Mouse (Mus musculus) midbrain, embryonic 13.5 days (tissue): ENCODE results near the gene Creb3. TPM values are rescaled to one million over a fixed set of nuclear protein-coding genes. Genes with fewer than 3 reads are reported as not detected.

ENCODE experiments used
- ATAC-seq: fragments of 200-750 bp; cut with Nextera tagmentation; 2 replicates; pipeline ENCODE4 v1.8.0; 2017; ENCODE audit warnings: mild to moderate bottlenecking, moderate TSS enrichment, moderate library complexity
- H3K27ac ChIP-seq: fragments of 300-500 bp; sonication (generic); 2 replicates; pipeline ENCODE4 v1.5.1; 2015; ENCODE audit warnings: inconsistent platforms, mild to moderate bottlenecking, moderate library complexity
- H3K27me3 ChIP-seq: fragments of 300-500 bp; sonication (generic); 2 replicates; pipeline ENCODE4 v1.6.1; 2015; ENCODE audit warnings: mild to moderate bottlenecking, inconsistent platforms
- H3K36me3 ChIP-seq: fragments of 300-500 bp; sonication (generic); 2 replicates; pipeline ENCODE4 v1.6.1; 2015; ENCODE audit warnings: mild to moderate bottlenecking, inconsistent platforms
- H3K4me1 ChIP-seq: fragments of 300-500 bp; sonication (generic); replicated peaks from 2 replicates; pipeline ENCODE4 v1.6.1; 2015; ENCODE audit warnings: inconsistent platforms
- H3K4me2 ChIP-seq: fragments of 300-500 bp; sonication (generic); replicated peaks from 2 replicates; pipeline ENCODE4 v1.6.1; 2015; ENCODE audit warnings: moderate library complexity, mild to moderate bottlenecking, inconsistent platforms
- H3K4me3 ChIP-seq: fragments of 300-500 bp; sonication (generic); replicated peaks from 2 replicates; pipeline ENCODE4 v1.5.1; 2015; ENCODE audit warnings: mild to moderate bottlenecking, inconsistent platforms
- H3K9ac ChIP-seq: fragments of 300-500 bp; sonication (generic); replicated peaks from 2 replicates; pipeline ENCODE4 v1.6.1; 2015; ENCODE audit warnings: mild to moderate bottlenecking, inconsistent platforms
- H3K9me3 ChIP-seq: fragments of 300-500 bp; sonication (generic); 2 replicates; pipeline ENCODE4 v1.6.1; 2016; ENCODE audit warnings: mild to moderate bottlenecking, inconsistent platforms
- WGBS: fragments of 180-500 bp; shearing (Covaris S2); methylation state at CpG from one replicate; pipeline ENCODE4 v1.1.7; 2015; 5-methylcytosine and 5-hydroxymethylcytosine counted together
- polyA plus RNA-seq: library from polyadenylated mRNA; unstranded; fragments of >200 nt; fragmentation: Nextera tagmentation; extraction: Ambion mirVana; gene quantifications from 2 replicates; pipeline ENCODE4 v1.2.1, GENCODE M21; 2015

The Creb3 gene
- polyA plus RNA-seq, 1 experiment from 2014 or later: 80.4 TPM

- peak overlapping the region; percentile 93 for H3K4me3 ChIP-seq
- no peaks in the 10 kb centered on the region for H3K27me3 ChIP-seq
- no peak overlapping the region for H3K27ac ChIP-seq
- 61% methylated on average over 8 of the region's 8 CpGs for WGBS
- peaks cover 54% of the 10 kb centered on the region for H3K4me1 ChIP-seq
- ATAC-seq: no peak
- peaks cover 44% of the 10 kb centered on the region for H3K36me3 ChIP-seq
- H3K4me2 ChIP-seq: peak overlapping the region; percentile 84
- peak overlapping the region; percentile 91 for H3K9ac ChIP-seq
- no peaks in the 10 kb centered on the region for H3K9me3 ChIP-seq
These were observed 15.2 kb downstream of the Creb3 start for GRCm38 (mm10) chr4:43577237-43577881.

DNA sequence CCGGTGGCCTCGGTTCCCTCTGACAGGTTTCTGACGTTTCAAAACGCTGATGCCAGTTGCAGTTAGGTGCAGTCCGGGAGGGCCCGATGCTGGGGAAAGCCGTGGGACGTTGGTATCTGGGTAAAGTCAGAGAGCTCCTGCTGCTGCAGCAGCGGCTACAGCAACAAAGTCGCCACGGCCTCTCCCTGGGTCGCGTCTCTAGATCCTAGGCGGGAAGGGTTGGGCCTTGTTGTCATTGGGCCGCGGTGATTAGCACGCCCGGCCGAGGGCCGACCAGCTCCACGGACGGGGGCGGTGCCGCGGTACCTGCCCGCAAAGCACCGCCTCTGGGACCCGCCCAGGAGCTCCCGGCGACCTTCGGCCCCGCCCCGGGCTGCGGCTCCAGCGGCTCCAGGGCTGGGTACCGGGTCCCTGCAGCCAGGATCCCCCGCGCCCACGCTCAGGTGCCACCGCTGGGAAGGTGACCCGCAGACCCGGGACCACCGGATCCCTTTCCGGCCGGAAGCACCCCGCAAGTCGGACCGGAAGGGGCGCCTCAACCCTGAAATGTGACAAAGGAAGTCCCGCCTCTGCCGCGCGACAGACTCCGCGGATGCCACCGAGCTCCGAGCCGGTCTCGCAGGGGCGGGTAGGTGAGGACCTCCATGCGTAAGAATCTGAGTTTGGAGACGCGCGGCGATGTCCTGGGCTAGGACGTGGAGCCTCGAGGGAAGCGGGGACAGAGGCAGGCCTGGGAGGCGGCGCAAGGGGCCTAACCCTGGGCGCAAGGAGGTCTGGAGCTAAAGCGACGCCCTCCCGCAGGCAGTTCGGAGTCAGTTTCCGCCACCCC, 16.5 kb downstream of the Creb3 start, which contains the start of the genes Rgp1 and Gba2:
Gene Rgp1, plus strand, starts transcription at position 340 of the 829 bp plus-strand sequence.
Gene Gba2, minus strand, starts transcription at position 498 of the 829 bp plus-strand sequence.
- H3K9me3 ChIP-seq: no peaks in the 10 kb centered on the region
- H3K27me3 ChIP-seq: no peaks in the 10 kb centered on the region
- peak within 1 kb of the TSS; percentile 91 for H3K9ac ChIP-seq
- WGBS: under 1% methylated on average over 67 of the region's 76 CpGs
- H3K36me3 ChIP-seq: peaks cover 44% of the 10 kb centered on the region
- H3K4me2 ChIP-seq: peak within 1 kb of the TSS; percentile 84
- H3K27ac ChIP-seq: peak within 1 kb of the TSS; percentile 84
- peak; percentile 93 for ATAC-seq
- peak within 1 kb of the TSS; percentile 93 for H3K4me3 ChIP-seq
- H3K4me1 ChIP-seq: peaks cover 54% of the 10 kb centered on the region

GRCm38 (mm10) chr4:43579256-43579655, 17.1 kb downstream of the Creb3 start:
- Histone ChIP-seq H3K27ac (peak overlapping the region; percentile 84), H3K36me3 (peaks cover 44% of the 10 kb centered on the region), H3K4me1 (peaks cover 52% of the 10 kb centered on the region), H3K27me3 (no peaks in the 10 kb centered on the region), H3K4me3 (peak overlapping the region; percentile 93), H3K9me3 (no peaks in the 10 kb centered on the region), H3K4me2 (peak overlapping the region; percentile 84), H3K9ac (peak overlapping the region; percentile 91)
- WGBS: 5% methylated on average over 10 of the region's 10 CpGs
- ATAC-seq: no peak

GRCm38 (mm10) chr4:43579731-43580130, 17.6 kb downstream of the Creb3 start:
- Histone ChIP-seq H3K27ac (no peak overlapping the region), H3K4me3 (peak overlapping the region; percentile 93), H3K9ac (peak overlapping the region; percentile 91), H3K9me3 (no peaks in the 10 kb centered on the region), H3K4me1 (peaks cover 47% of the 10 kb centered on the region), H3K36me3 (peaks cover 47% of the 10 kb centered on the region), H3K4me2 (peak overlapping the region; percentile 84), H3K27me3 (no peaks in the 10 kb centered on the region)
- 81% methylated on average over 6 of the region's 6 CpGs for WGBS
- ATAC-seq: no peak

- Histone ChIP-seq H3K27ac (no peak overlapping the region), H3K36me3 (peaks cover 50% of the 10 kb centered on the region), H3K27me3 (no peaks in the 10 kb centered on the region), H3K9ac (no peak overlapping the region), H3K4me3 (no peak overlapping the region), H3K4me1 (peaks cover 37% of the 10 kb centered on the region), H3K4me2 (no peak overlapping the region), H3K9me3 (no peaks in the 10 kb centered on the region)
- no peak for ATAC-seq
- WGBS: 93% methylated on average over 5 of the region's 5 CpGs
These were observed 18.6 kb downstream of the Creb3 start for GRCm38 (mm10) chr4:43580721-43581120.

DNA sequence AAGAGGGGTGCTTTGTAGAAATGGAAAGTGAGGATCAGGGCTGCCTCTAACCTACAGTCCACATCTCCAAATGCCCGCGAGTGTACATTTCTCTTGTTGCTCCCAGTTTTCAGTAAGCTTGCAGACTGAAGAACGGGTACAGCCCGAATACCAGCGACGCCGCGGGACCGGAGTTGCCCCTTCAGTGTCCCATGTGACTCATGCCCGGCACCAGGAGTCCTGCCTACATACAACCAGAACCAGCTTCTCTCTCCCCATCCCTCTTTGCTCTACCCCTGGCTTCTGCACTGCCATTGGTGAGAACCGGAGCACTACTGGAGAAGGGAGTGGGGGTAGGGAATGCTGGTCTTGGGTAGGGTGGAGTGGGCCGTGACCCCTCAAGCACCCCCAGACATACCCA, 19.2 kb downstream of the Creb3 start:
- H3K27me3 ChIP-seq: no peaks in the 10 kb centered on the region
- H3K4me3 ChIP-seq: no peak overlapping the region
- peaks cover 30% of the 10 kb centered on the region for H3K4me1 ChIP-seq
- peaks cover 50% of the 10 kb centered on the region for H3K36me3 ChIP-seq
- ATAC-seq: no peak
- no peak overlapping the region for H3K4me2 ChIP-seq
- H3K27ac ChIP-seq: no peak overlapping the region
- WGBS: 96% methylated on average over 12 of the region's 12 CpGs
- H3K9ac ChIP-seq: no peak overlapping the region
- no peaks in the 10 kb centered on the region for H3K9me3 ChIP-seq

- H3K9ac ChIP-seq: no peak overlapping the region
- H3K27me3 ChIP-seq: no peaks in the 10 kb centered on the region
- ATAC-seq: no peak
- H3K27ac ChIP-seq: no peak overlapping the region
- H3K4me2 ChIP-seq: no peak overlapping the region
- WGBS: 93% methylated on average over 5 of the region's 5 CpGs
- peaks cover 22% of the 10 kb centered on the region for H3K4me1 ChIP-seq
- peaks cover 50% of the 10 kb centered on the region for H3K36me3 ChIP-seq
- H3K4me3 ChIP-seq: no peak overlapping the region
- H3K9me3 ChIP-seq: no peaks in the 10 kb centered on the region
These were observed 20.1 kb downstream of the Creb3 start for GRCm38 (mm10) chr4:43582241-43582640.

DNA sequence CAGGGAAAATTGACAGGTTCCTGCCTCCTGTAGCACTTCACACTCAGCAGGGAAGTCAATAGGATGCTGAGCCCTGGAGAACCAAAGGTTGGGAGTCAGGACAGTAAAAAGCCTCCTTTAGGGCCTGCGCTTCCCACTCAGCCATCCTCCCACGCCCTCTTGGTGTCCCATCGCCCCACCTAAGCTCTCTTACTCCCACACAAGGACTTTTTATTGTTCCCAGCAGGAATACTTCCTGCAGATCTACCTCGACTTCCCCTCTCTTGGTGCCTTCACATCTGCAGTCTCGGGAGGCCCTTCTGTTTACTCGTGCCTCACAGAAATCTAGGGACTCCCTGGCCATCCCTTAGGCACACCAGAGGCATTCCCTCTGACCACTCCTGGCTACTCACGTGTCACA, 21.3 kb downstream of the Creb3 start:
- H3K27me3 ChIP-seq: no peaks in the 10 kb centered on the region
- H3K4me1 ChIP-seq: peaks cover 12% of the 10 kb centered on the region
- H3K9ac ChIP-seq: no peak overlapping the region
- H3K27ac ChIP-seq: no peak overlapping the region
- H3K4me2 ChIP-seq: no peak overlapping the region
- no peaks in the 10 kb centered on the region for H3K9me3 ChIP-seq
- peaks cover 50% of the 10 kb centered on the region for H3K36me3 ChIP-seq
- H3K4me3 ChIP-seq: no peak overlapping the region
- WGBS: 78% methylated on average over 7 of the region's 7 CpGs
- no peak for ATAC-seq

GRCm38 (mm10) chr4:43584444-43585416, 22.6 kb downstream of the Creb3 start, which contains the start of gene Msmp:
TSS of gene Msmp (minus strand) at chr4:43584494.
- H3K27me3 ChIP-seq: no peaks in the 10 kb centered on the region
- H3K4me3 ChIP-seq: no peak within 1 kb of the TSS
- H3K4me1 ChIP-seq: peaks cover 6% of the 10 kb centered on the region
- no peak within 1 kb of the TSS for H3K9ac ChIP-seq
- H3K4me2 ChIP-seq: no peak within 1 kb of the TSS
- peaks cover 50% of the 10 kb centered on the region for H3K36me3 ChIP-seq
- H3K9me3 ChIP-seq: no peaks in the 10 kb centered on the region
- no peak for ATAC-seq
- 72% methylated on average over 12 of the region's 12 CpGs for WGBS
- no peak within 1 kb of the TSS for H3K27ac ChIP-seq

DNA sequence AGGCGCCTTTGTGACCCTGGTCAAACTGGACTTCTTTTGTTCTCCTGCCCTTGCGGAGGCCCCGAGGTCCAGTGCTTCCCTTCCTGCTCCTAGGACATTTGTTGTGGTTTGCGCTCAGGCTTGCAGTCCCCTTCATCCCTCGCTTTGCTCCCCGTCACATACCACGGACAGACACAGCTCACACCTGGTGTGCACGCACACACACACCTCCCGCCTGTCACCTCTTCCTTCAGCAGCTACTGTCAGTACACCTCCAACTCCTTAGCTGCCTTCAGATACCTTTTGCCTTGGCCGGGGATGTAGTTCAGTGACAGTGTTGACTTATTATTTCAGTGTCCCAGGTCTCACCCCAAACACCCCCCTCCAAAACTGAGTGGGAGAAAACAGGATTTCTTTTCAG, 23.6 kb downstream of the Creb3 start:
- no peaks in the 10 kb centered on the region for H3K9me3 ChIP-seq
- no peak for ATAC-seq
- 63% methylated on average over 10 of the region's 10 CpGs for WGBS
- H3K4me1 ChIP-seq: no peaks in the 10 kb centered on the region
- H3K4me3 ChIP-seq: no peak overlapping the region
- H3K4me2 ChIP-seq: no peak overlapping the region
- H3K36me3 ChIP-seq: peaks cover 42% of the 10 kb centered on the region
- H3K9ac ChIP-seq: no peak overlapping the region
- H3K27me3 ChIP-seq: no peaks in the 10 kb centered on the region
- H3K27ac ChIP-seq: no peak overlapping the region

- H3K27ac ChIP-seq: no peak overlapping the region
- WGBS: 72% methylated on average over 8 of the region's 8 CpGs
- no peak overlapping the region; the same call in 1 of the 2 replicates for H3K9ac ChIP-seq
- H3K4me1 ChIP-seq: no peaks in the 10 kb centered on the region
- no peak overlapping the region for H3K4me2 ChIP-seq
- no peaks in the 10 kb centered on the region for H3K27me3 ChIP-seq
- no peaks in the 10 kb centered on the region for H3K9me3 ChIP-seq
- H3K4me3 ChIP-seq: no peak overlapping the region
- H3K36me3 ChIP-seq: peaks cover 36% of the 10 kb centered on the region
- ATAC-seq: peak; percentile 41
These were observed 24.3 kb downstream of the Creb3 start for GRCm38 (mm10) chr4:43586411-43586810.
